Mouse (Mus musculus) E14TG2a.4 (cell line): ENCODE results near the gene H60b.

ENCODE experiments used
- CTCF ChIP-seq: conservative IDR thresholded peaks from 2 replicates; pipeline ENCODE4 v1.5.1; 2014; ENCODE audit warnings: low read length
- POU5F1 ChIP-seq: IDR thresholded peaks from 2 replicates; pipeline ENCODE4 v1.6.1; 2014; ENCODE audit warnings: low read length, borderline replicate concordance

DNA sequence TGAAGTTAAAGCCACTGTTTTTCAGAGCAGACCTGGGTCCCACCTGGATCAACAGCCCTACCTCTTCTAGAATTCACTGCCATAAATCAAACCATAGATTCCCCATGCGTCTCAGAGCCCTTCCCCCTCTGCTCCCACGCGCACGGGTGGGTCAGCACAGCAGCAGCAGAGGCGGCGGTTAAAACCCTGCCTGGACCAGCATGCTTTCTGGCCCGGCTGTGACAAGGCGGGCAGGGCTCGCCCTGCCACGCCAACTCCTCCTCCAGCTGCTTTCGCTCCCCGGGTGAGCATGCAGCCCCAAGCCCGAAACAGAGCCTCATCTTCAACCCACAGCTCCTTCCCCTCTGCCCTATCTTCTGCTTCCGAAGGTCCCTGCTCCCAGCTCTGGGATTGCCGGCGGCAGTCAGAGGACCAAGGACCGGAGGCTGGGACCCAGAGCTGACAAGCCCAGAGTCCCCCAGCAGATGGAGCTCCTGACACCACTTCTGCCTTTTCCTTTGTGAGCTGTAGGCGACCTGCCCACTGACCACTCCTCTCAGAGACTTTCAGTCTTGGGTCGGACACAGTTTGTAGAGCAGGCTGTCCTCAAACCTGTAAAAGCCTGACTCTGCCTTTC is 17.6 kb upstream of the H60b start:
- TF ChIP-seq CTCF: no peak
- no peak for TF ChIP-seq POU5F1
